Mouse (Mus musculus) liver, postnatal 0 days (tissue): Measurements from ENCODE around the gene Tldc1.

ENCODE experiments used
- CTCF ChIP-seq: sonication (generic); IDR thresholded peaks from 2 replicates; pipeline ENCODE4 v1.5.1; 2016; ENCODE audit warnings: antibody characterized with exemption, low read depth
- EP300 ChIP-seq: IDR thresholded peaks from 2 replicates; pipeline ENCODE4 v1.6.1; 2016; ENCODE audit warnings: antibody characterized with exemption, low read depth, mild to moderate bottlenecking

GRCm38 (mm10) chr8:119805275-119805674 lies 27.1 kb upstream of the Tldc1 start:
- TF ChIP-seq CTCF (no peak), EP300 (no peak)
